Mouse (Mus musculus) Muller cell, postnatal 12 days (primary cell): ENCODE data around the gene Ubtd2.
"Not testable (repeated sequence)": the region's sequence is repeated elsewhere in the genome, so short reads cannot be mapped to it uniquely, and the experiment has no call there.

Source experiments
- DNase-seq: peaks from one replicate; pipeline ENCODE4 v3.0.0-alpha.2; 2015; ENCODE audit errors: inconsistent ontology term

Gene Ubtd2

GRCm38 (mm10) chr11:32464282-32464681, 9.1 kb downstream of the Ubtd2 start:
- DNase-seq, result no peak

GRCm38 (mm10) chr11:32471925-32472324, 16.8 kb downstream of the Ubtd2 start:
- DNase-seq, result no peak

- no peak for DNase-seq
Measured at GRCm38 (mm10) chr11:32474725-32475124, 19.6 kb downstream of the Ubtd2 start.

GRCm38 (mm10) chr11:32475487-32476236, 20.5 kb downstream of the Ubtd2 start:
- DNase-seq, result no peak

- DNase-seq, result no peak
Measured at GRCm38 (mm10) chr11:32481525-32481924, 26.4 kb downstream of the Ubtd2 start.

- no peak for DNase-seq
Measured at GRCm38 (mm10) chr11:32485290-32485689, 30.1 kb downstream of the Ubtd2 start.

- no peak for DNase-seq
Measured at GRCm38 (mm10) chr11:32486621-32487020, 31.5 kb downstream of the Ubtd2 start.

- DNase-seq, result no peak
Measured at GRCm38 (mm10) chr11:32487501-32487900, 32.3 kb downstream of the Ubtd2 start.

- no peak for DNase-seq
Measured at GRCm38 (mm10) chr11:32488344-32488743, 33.2 kb downstream of the Ubtd2 start.

GRCm38 (mm10) chr11:32488808-32489670, 33.9 kb downstream of the Ubtd2 start:
- DNase-seq, result no peak

GRCm38 (mm10) chr11:32491079-32491478, 35.9 kb downstream of the Ubtd2 start:
- no peak for DNase-seq

GRCm38 (mm10) chr11:32493312-32493711, 38.1 kb downstream of the Ubtd2 start:
- DNase-seq, result no peak

GRCm38 (mm10) chr11:32495283-32495682, 40.1 kb downstream of the Ubtd2 start:
- DNase-seq, result no peak

GRCm38 (mm10) chr11:32498757-32499535, 43.8 kb downstream of the Ubtd2 start:
- no peak for DNase-seq

GRCm38 (mm10) chr11:32499931-32500330, 44.8 kb downstream of the Ubtd2 start:
- no peak for DNase-seq

GRCm38 (mm10) chr11:32503711-32504110, 48.5 kb downstream of the Ubtd2 start:
- no peak for DNase-seq

GRCm38 (mm10) chr11:32505091-32505739, 50.0 kb downstream of the Ubtd2 start:
- DNase-seq, result no peak

GRCm38 (mm10) chr11:32510930-32511329, 55.8 kb downstream of the Ubtd2 start:
- DNase-seq, result no peak

GRCm38 (mm10) chr11:32514853-32515252, 59.7 kb downstream of the Ubtd2 start:
- not testable (repeated sequence) for DNase-seq

GRCm38 (mm10) chr11:32516091-32516490, 60.9 kb downstream of the Ubtd2 start:
- no peak for DNase-seq

GRCm38 (mm10) chr11:32516916-32517712, 61.9 kb downstream of the Ubtd2 start:
- no peak for DNase-seq
